In genomic region chr2:5181462-5182443, GRCm38 (mm10) we compare ENCODE assay signal across 21 mouse cellular contexts. TPM values are rescaled to one million over a fixed set of nuclear protein-coding genes. Genes with fewer than 3 reads are reported as not detected.
DNase-seq lines count a peak whose midpoint lies in the region; ATAC-seq and TF ChIP-seq lines count a peak whose summit lies in the region.
"Had no signal": no experiment of that assay in that cellular context is flagged by ENCODE, and none has a peak within 500 bp of the region (broad histone marks: within the 10 kb centered on the region; RNA-seq: fewer than 3 reads in every experiment).

No protein-coding gene starts in this region.

- no peak overlapping the region for H3K4me3 ChIP-seq in forebrain, postnatal 0 days (ENCODE audit: low read depth, low read length)
- no peak overlapping the region for H3K4me3 ChIP-seq in forebrain, embryonic 13.5 days
- no peak overlapping the region for H3K4me3 ChIP-seq in hindbrain, embryonic 13.5 days
- H3K4me3 ChIP-seq in hindbrain, embryonic 11.5 days (ENCODE audit: low read depth, low read length) = no peak overlapping the region
- no peak overlapping the region for H3K4me3 ChIP-seq in stomach, embryonic 15.5 days (replicated peaks)
- no peak overlapping the region for H3K4me3 ChIP-seq in stomach, postnatal 0 days (ENCODE audit: low read depth, low read length)
- H3K4me3 ChIP-seq: erythroblast, embryonic 14.5 days; limb, embryonic 12.5 days; liver, embryonic 15.5 days had no signal

- H3K27ac ChIP-seq in forebrain, postnatal 0 days (ENCODE audit: low read depth, low read length) = no peak overlapping the region
- H3K27ac ChIP-seq in forebrain, embryonic 13.5 days = no peak overlapping the region
- H3K27ac ChIP-seq in hindbrain, embryonic 13.5 days = no peak overlapping the region
- no peak overlapping the region for H3K27ac ChIP-seq in hindbrain, embryonic 11.5 days (ENCODE audit: low read depth, low read length)
- H3K27ac ChIP-seq in stomach, embryonic 15.5 days = no peak overlapping the region
- no peak overlapping the region for H3K27ac ChIP-seq in stomach, postnatal 0 days (replicated peaks)
- H3K27ac ChIP-seq: limb, embryonic 12.5 days; liver, embryonic 15.5 days had no signal

- WGBS in forebrain, postnatal 0 days = 53% methylated on average over 5 of the region's 5 CpGs
- WGBS in forebrain, embryonic 13.5 days = 67% methylated on average over 5 of the region's 5 CpGs
- 61% methylated on average over 5 of the region's 5 CpGs for WGBS in hindbrain, embryonic 13.5 days
- WGBS in hindbrain, embryonic 11.5 days = 76% methylated on average over 5 of the region's 5 CpGs
- 73% methylated on average over 5 of the region's 5 CpGs for WGBS in stomach, embryonic 15.5 days
- whole genome bisulfite sequencing in stomach, postnatal 0 days = 61% methylated on average over 5 of the region's 5 CpGs

- H3K9me3 ChIP-seq in forebrain, postnatal 0 days (ENCODE audit: low read length) = peaks cover 6% of the 10 kb centered on the region; the same call in 1 of the 2 replicates
- H3K9me3 ChIP-seq in forebrain, embryonic 13.5 days (replicated peaks) = no peaks in the 10 kb centered on the region
- peaks cover 5% of the 10 kb centered on the region for H3K9me3 ChIP-seq in hindbrain, embryonic 13.5 days
- H3K9me3 ChIP-seq in hindbrain, embryonic 11.5 days (ENCODE audit: control insufficient read depth, low read length) = no peaks in the 10 kb centered on the region
- H3K9me3 ChIP-seq in stomach, embryonic 15.5 days = no peaks in the 10 kb centered on the region
- no peaks in the 10 kb centered on the region for H3K9me3 ChIP-seq in stomach, postnatal 0 days (ENCODE audit: control insufficient read depth, low read length)
- H3K9me3 ChIP-seq: liver, embryonic 15.5 days had no signal

- TF ChIP-seq EP300 in stomach, postnatal 0 days (optimal IDR thresholded peaks at IDR 0.05) = no peak

- no peak overlapping the region for H3K9ac ChIP-seq in forebrain, postnatal 0 days
- H3K9ac ChIP-seq in forebrain, embryonic 13.5 days = no peak overlapping the region
- H3K9ac ChIP-seq in hindbrain, embryonic 13.5 days = no peak overlapping the region
- no peak overlapping the region for H3K9ac ChIP-seq in hindbrain, embryonic 11.5 days (ENCODE audit: low read depth, low read length)
- no peak overlapping the region for H3K9ac ChIP-seq in stomach, embryonic 15.5 days
- no peak overlapping the region for H3K9ac ChIP-seq in stomach, postnatal 0 days (ENCODE audit: low read length)
- H3K9ac ChIP-seq: limb, embryonic 12.5 days; liver, embryonic 15.5 days had no signal

- DNase-seq in forebrain, postnatal 0 days = no peak
- DNase-seq in hindbrain, embryonic 11.5 days (ENCODE audit: low spot score) = no peak
- no peak for DNase-seq in stomach, postnatal 0 days (ENCODE audit: low spot score)
- no peak for DNase-seq in left cerebral cortex, adult 11 months (ENCODE audit: low spot score)
- DNase-seq: adrenal gland, postnatal 10 days; cerebellum, adult 2 months; gastrocnemius, postnatal 10 days; kidney, adult 8-10 months; kidney, postnatal 25 days; retina, postnatal 1 day; thymus, adult 2 months had no signal

- no peaks in the 10 kb centered on the region for H3K4me1 ChIP-seq in forebrain, postnatal 0 days (ENCODE audit: insufficient read depth)
- H3K4me1 ChIP-seq in forebrain, embryonic 13.5 days = peaks cover 13% of the 10 kb centered on the region
- H3K4me1 ChIP-seq in hindbrain, embryonic 13.5 days (replicated peaks) = peaks cover 10% of the 10 kb centered on the region
- no peaks in the 10 kb centered on the region for H3K4me1 ChIP-seq in hindbrain, embryonic 11.5 days (replicated peaks; ENCODE audit: control insufficient read depth, insufficient read depth, low read length)
- no peaks in the 10 kb centered on the region for H3K4me1 ChIP-seq in stomach, embryonic 15.5 days
- H3K4me1 ChIP-seq in stomach, postnatal 0 days (replicated peaks; ENCODE audit: control insufficient read depth, insufficient read depth) = no peaks in the 10 kb centered on the region
- H3K4me1 ChIP-seq: liver, embryonic 15.5 days had no signal

- H3K27me3 ChIP-seq in forebrain, postnatal 0 days (ENCODE audit: insufficient read depth, low read length) = no peaks in the 10 kb centered on the region
- H3K27me3 ChIP-seq in forebrain, embryonic 13.5 days = no peaks in the 10 kb centered on the region
- H3K27me3 ChIP-seq in hindbrain, embryonic 13.5 days = no peaks in the 10 kb centered on the region
- H3K27me3 ChIP-seq in hindbrain, embryonic 11.5 days (ENCODE audit: control insufficient read depth, insufficient read depth, low read length) = no peaks in the 10 kb centered on the region
- no peaks in the 10 kb centered on the region for H3K27me3 ChIP-seq in stomach, embryonic 15.5 days (replicated peaks)
- no peaks in the 10 kb centered on the region for H3K27me3 ChIP-seq in stomach, postnatal 0 days (ENCODE audit: control insufficient read depth, insufficient read depth, low read length)
- H3K27me3 ChIP-seq: limb, embryonic 12.5 days; liver, embryonic 15.5 days had no signal

- H3K36me3 ChIP-seq in forebrain, postnatal 0 days (ENCODE audit: insufficient read depth) = no peaks in the 10 kb centered on the region
- no peaks in the 10 kb centered on the region for H3K36me3 ChIP-seq in forebrain, embryonic 13.5 days (ENCODE audit: poor library complexity, severe bottlenecking)
- H3K36me3 ChIP-seq in hindbrain, embryonic 13.5 days = no peaks in the 10 kb centered on the region
- H3K36me3 ChIP-seq in hindbrain, embryonic 11.5 days (ENCODE audit: control insufficient read depth, insufficient read depth, low read length) = no peaks in the 10 kb centered on the region
- H3K36me3 ChIP-seq in stomach, embryonic 15.5 days = no peaks in the 10 kb centered on the region
- no peaks in the 10 kb centered on the region for H3K36me3 ChIP-seq in stomach, postnatal 0 days (ENCODE audit: control insufficient read depth, insufficient read depth, low read length)
- H3K36me3 ChIP-seq: limb, embryonic 12.5 days; liver, embryonic 15.5 days had no signal

- peak; percentile 34; the same call in 1 of the 2 replicates for ATAC-seq in forebrain, postnatal 0 days
- ATAC-seq in forebrain, embryonic 13.5 days = no peak
- ATAC-seq in hindbrain, embryonic 13.5 days (ENCODE audit: low FRiP score) = peak; percentile 36; the same call in 1 of the 2 replicates
- ATAC-seq in hindbrain, embryonic 11.5 days (ENCODE audit: low FRiP score) = no peak
- ATAC-seq in stomach, embryonic 15.5 days (ENCODE audit: insufficient read depth, low FRiP score, low read depth) = peak; percentile 27; the same call in 1 of the 2 replicates
- ATAC-seq in stomach, postnatal 0 days (ENCODE audit: low FRiP score, low TSS enrichment) = no peak
- no peak for ATAC-seq in monocyte, adult 5-6 weeks (replicated peaks; ENCODE audit: insufficient number of reproducible peaks, low FRiP score, low TSS enrichment, poor library complexity, severe bottlenecking)

- TF ChIP-seq CTCF in forebrain, postnatal 0 days (IDR thresholded peaks at IDR 0.05; ENCODE audit: low read depth) = no peak
- TF ChIP-seq CTCF in stomach, postnatal 0 days (IDR thresholded peaks at IDR 0.05; ENCODE audit: low read depth) = no peak

- H3K4me2 ChIP-seq in forebrain, postnatal 0 days (ENCODE audit: low read depth) = no peak overlapping the region
- H3K4me2 ChIP-seq in forebrain, embryonic 13.5 days = no peak overlapping the region
- H3K4me2 ChIP-seq in hindbrain, embryonic 13.5 days = no peak overlapping the region
- H3K4me2 ChIP-seq in hindbrain, embryonic 11.5 days (replicated peaks; ENCODE audit: low read depth, low read length) = no peak overlapping the region
- no peak overlapping the region for H3K4me2 ChIP-seq in stomach, embryonic 15.5 days
- no peak overlapping the region for H3K4me2 ChIP-seq in stomach, postnatal 0 days (replicated peaks; ENCODE audit: low read depth)
- H3K4me2 ChIP-seq: limb, embryonic 12.5 days; liver, embryonic 15.5 days had no signal

RNA-seq across cellular contexts. Expression of gene Ccdc3, which starts 44.2 kb away (rescaled TPM):
- total RNA-seq in forebrain, postnatal 0 days (2014; rRNA removed) = 9.2 and 9.9 TPM in 2 replicates
- polyA plus RNA-seq in forebrain, postnatal 0 days (2015; fragmentation: Nextera tagmentation; extraction: Ambion mirVana) = 2.9 and 4.7 TPM in 2 replicates
- polyA plus RNA-seq in forebrain, embryonic 13.5 days (2015; fragmentation: Nextera tagmentation; extraction: Ambion mirVana) = 2.0 and 2.7 TPM in 2 replicates
- polyA plus RNA-seq in hindbrain, embryonic 13.5 days (2015; fragmentation: Nextera tagmentation; extraction: Ambion mirVana) = 11.3 and 12.5 TPM in 2 replicates
- polyA plus RNA-seq in hindbrain, embryonic 11.5 days (2014; fragmentation: Nextera tagmentation; extraction: Ambion mirVana) = 7.1 and 9.9 TPM in 2 replicates
- 18.0 and 20.3 TPM in 2 replicates for polyA plus RNA-seq in stomach, embryonic 15.5 days (2015; fragmentation: Nextera tagmentation; extraction: Ambion mirVana)
- polyA plus RNA-seq in stomach, postnatal 0 days (2015; fragmentation: Nextera tagmentation; extraction: Ambion mirVana) = 24.4 and 32.1 TPM in 2 replicates
- not detected in 3 replicates for total RNA-seq in monocyte, adult 5-6 weeks (2017)
- total RNA-seq: common myeloid progenitor, adult 5-6 weeks; megakaryocyte-erythroid progenitor cell, adult 5-6 weeks; neutrophil, adult 5-6 weeks had no signal

Comparison
In these comparisons a context has a peak if more than half of its experiments do, and no peak if none do; other contexts are left out.
1. ATAC-seq: peak in forebrain, postnatal 0 days (single experiment), hindbrain, embryonic 13.5 days (single experiment) and stomach, embryonic 15.5 days (single experiment); none in forebrain, embryonic 13.5 days (single experiment), hindbrain, embryonic 11.5 days (single experiment), stomach, postnatal 0 days (single experiment) and monocyte, adult 5-6 weeks (single experiment).